In genomic region chr9:101919324-101919723, GRCm38 (mm10) we compare ENCODE assay signal across 28 mouse cellular contexts. TPM values are rescaled to one million over a fixed set of nuclear protein-coding genes. Genes with fewer than 3 reads are reported as not detected.
A peak's percentile ranks its signal among the peaks of the same experiment; 100 is the strongest.
DNase-seq lines count a peak whose midpoint lies in the region; ATAC-seq lines count a peak whose summit lies in the region.
"Had no signal": no experiment of that assay in that cellular context is flagged by ENCODE, and none has a peak within 500 bp of the region (broad histone marks: within the 10 kb centered on the region; RNA-seq: fewer than 3 reads in every experiment).

No protein-coding gene starts in this region.

- ATAC-seq in intestine, embryonic 14.5 days (replicated peaks; ENCODE audit: low FRiP score, low TSS enrichment, low read depth): no peak
- no peak for ATAC-seq in intestine, embryonic 15.5 days
- no peak for ATAC-seq in midbrain, embryonic 11.5 days (ENCODE audit: low FRiP score)
- no peak for ATAC-seq in midbrain, embryonic 16.5 days
- ATAC-seq: activated CD4-positive, CD25-positive, alpha-beta regulatory T cell, adult 4 months; CD4-positive, CD25-positive, alpha-beta regulatory T cell, adult 4 months; Patski had no signal

- H3K4me3 ChIP-seq in heart, embryonic 10.5 days: no peak overlapping the region
- no peak overlapping the region for H3K4me3 ChIP-seq in intestine, embryonic 14.5 days (ENCODE audit: low read depth, low read length)
- H3K4me3 ChIP-seq in intestine, embryonic 15.5 days (replicated peaks): no peak overlapping the region
- H3K4me3 ChIP-seq in midbrain, embryonic 11.5 days (ENCODE audit: low read depth, low read length): no peak overlapping the region
- no peak overlapping the region for H3K4me3 ChIP-seq in midbrain, embryonic 16.5 days (ENCODE audit: low read depth, low read length)

- intact Hi-C loops in heart, postnatal 10 days (cut with DNase I): no loop called here
- intact Hi-C loops in heart, postnatal 14 days (cut with DNase I): no loop called here

- H3K27me3 ChIP-seq in heart, embryonic 10.5 days (ENCODE audit: insufficient read depth, poor library complexity, severe bottlenecking): no peaks in the 10 kb centered on the region; the same call in 1 of the 2 replicates
- H3K27me3 ChIP-seq in intestine, embryonic 14.5 days (replicated peaks; ENCODE audit: control insufficient read depth, insufficient read depth, low read length): no peaks in the 10 kb centered on the region
- no peaks in the 10 kb centered on the region for H3K27me3 ChIP-seq in intestine, embryonic 15.5 days (replicated peaks)
- no peaks in the 10 kb centered on the region for H3K27me3 ChIP-seq in midbrain, embryonic 11.5 days (ENCODE audit: control insufficient read depth, insufficient read depth, low read length)
- H3K27me3 ChIP-seq in midbrain, embryonic 16.5 days (ENCODE audit: control insufficient read depth, insufficient read depth, low read depth, low read length): no peaks in the 10 kb centered on the region
- H3K27me3 ChIP-seq: CH12.LX, Patski had no signal

- H3K4me1 ChIP-seq in heart, embryonic 10.5 days: no peaks in the 10 kb centered on the region
- no peaks in the 10 kb centered on the region for H3K4me1 ChIP-seq in intestine, embryonic 14.5 days (replicated peaks; ENCODE audit: control insufficient read depth, insufficient read depth, low read length)
- H3K4me1 ChIP-seq in intestine, embryonic 15.5 days (replicated peaks): no peaks in the 10 kb centered on the region
- H3K4me1 ChIP-seq in midbrain, embryonic 11.5 days (ENCODE audit: control insufficient read depth, insufficient read depth, low read length): no peaks in the 10 kb centered on the region
- H3K4me1 ChIP-seq in midbrain, embryonic 16.5 days (ENCODE audit: control insufficient read depth, insufficient read depth, low read length): no peaks in the 10 kb centered on the region

- no peaks in the 10 kb centered on the region for H3K9me3 ChIP-seq in heart, embryonic 10.5 days
- no peaks in the 10 kb centered on the region for H3K9me3 ChIP-seq in intestine, embryonic 14.5 days (ENCODE audit: control insufficient read depth, low read length)
- no peaks in the 10 kb centered on the region for H3K9me3 ChIP-seq in intestine, embryonic 15.5 days
- no peaks in the 10 kb centered on the region for H3K9me3 ChIP-seq in midbrain, embryonic 11.5 days (ENCODE audit: control insufficient read depth, low read length)
- H3K9me3 ChIP-seq in midbrain, embryonic 16.5 days (replicated peaks; ENCODE audit: control insufficient read depth, low read length, poor library complexity, severe bottlenecking): no peaks in the 10 kb centered on the region

- H3K4me2 ChIP-seq in intestine, embryonic 14.5 days (ENCODE audit: low read length): no peak overlapping the region
- H3K4me2 ChIP-seq in intestine, embryonic 15.5 days (replicated peaks): no peak overlapping the region
- H3K4me2 ChIP-seq in midbrain, embryonic 11.5 days: no peak overlapping the region
- no peak overlapping the region for H3K4me2 ChIP-seq in midbrain, embryonic 16.5 days (ENCODE audit: low read length)

- H3K36me3 ChIP-seq in heart, embryonic 10.5 days: no peaks in the 10 kb centered on the region
- no peaks in the 10 kb centered on the region for H3K36me3 ChIP-seq in intestine, embryonic 14.5 days (ENCODE audit: control insufficient read depth, insufficient read depth, low read length)
- H3K36me3 ChIP-seq in intestine, embryonic 15.5 days: no peaks in the 10 kb centered on the region
- H3K36me3 ChIP-seq in midbrain, embryonic 11.5 days (ENCODE audit: control insufficient read depth, insufficient read depth, low read length): no peaks in the 10 kb centered on the region
- peaks cover 4% of the 10 kb centered on the region for H3K36me3 ChIP-seq in midbrain, embryonic 16.5 days (ENCODE audit: control insufficient read depth, insufficient read depth, low read length)
- H3K36me3 ChIP-seq: G1E had no signal

- H3K27ac ChIP-seq in heart, embryonic 10.5 days: no peak overlapping the region
- H3K27ac ChIP-seq in intestine, embryonic 14.5 days (ENCODE audit: low read depth): no peak overlapping the region
- no peak overlapping the region for H3K27ac ChIP-seq in intestine, embryonic 15.5 days
- H3K27ac ChIP-seq in midbrain, embryonic 11.5 days (ENCODE audit: low read depth, low read length): no peak overlapping the region
- H3K27ac ChIP-seq in midbrain, embryonic 16.5 days (ENCODE audit: low read length): no peak overlapping the region; the same call in 1 of the 2 replicates

- H3K9ac ChIP-seq in intestine, embryonic 14.5 days (ENCODE audit: low read length): no peak overlapping the region
- no peak overlapping the region for H3K9ac ChIP-seq in intestine, embryonic 15.5 days
- H3K9ac ChIP-seq in midbrain, embryonic 11.5 days (ENCODE audit: low read length): no peak overlapping the region
- no peak overlapping the region for H3K9ac ChIP-seq in midbrain, embryonic 16.5 days (ENCODE audit: low read depth, low read length)

- DNase-seq in heart, adult 11 months: peak; percentile 66
- no peak for DNase-seq in heart, postnatal 10 days
- peak; percentile 63 for DNase-seq in heart, embryonic 10.5 days (ENCODE audit: low spot score)
- DNase-seq in heart, postnatal 14 days: no peak
- DNase-seq in intestine, embryonic 14.5 days (ENCODE audit: low spot score): peak; percentile 41
- peak; percentile 35 for DNase-seq in midbrain, embryonic 11.5 days (ENCODE audit: low spot score, missing footprints)
- DNase-seq: adrenal gland, adult 2 months; adrenal gland, adult 8-10 months; adrenal gland, postnatal 10 days; adrenal gland, postnatal 14 days; adrenal gland, postnatal 25 days; adrenal gland, postnatal 36 days; B cell, adult 2 months; cerebellum, adult 11 months; cerebellum, adult 11-12 months had no signal

- WGBS in heart, embryonic 10.5 days: 79% methylated on average over 5 of the region's 5 CpGs
- WGBS in intestine, embryonic 14.5 days: 84% methylated on average over 5 of the region's 5 CpGs
- 80% methylated on average over 5 of the region's 5 CpGs for WGBS in intestine, embryonic 15.5 days
- 84% methylated on average over 5 of the region's 5 CpGs for WGBS in midbrain, embryonic 11.5 days
- WGBS in midbrain, embryonic 16.5 days: 76% methylated on average over 5 of the region's 5 CpGs

RNA-seq across cellular contexts. Expression of gene 9630041A04Rik, which starts 57.7 kb away (rescaled TPM):
- total RNA-seq in heart, postnatal 10 days (2021): not detected
- polyA plus RNA-seq in heart, embryonic 10.5 days (2016; fragmentation: Nextera tagmentation; extraction: Ambion mirVana): not detected in 2 replicates
- total RNA-seq in heart, postnatal 14 days (2021): not detected
- polyA plus RNA-seq in intestine, embryonic 14.5 days (2014; fragmentation: Nextera tagmentation; extraction: Ambion mirVana): 0.15 and 0.30 TPM in 2 replicates
- polyA plus RNA-seq in intestine, embryonic 15.5 days (2015; fragmentation: Nextera tagmentation; extraction: Ambion mirVana): 0.15 TPM in 2 replicates
- 0.18 TPM in 1 of 2 replicates, not detected in the other for polyA plus RNA-seq in midbrain, embryonic 11.5 days (2014; fragmentation: Nextera tagmentation; extraction: Ambion mirVana)
- polyA plus RNA-seq in midbrain, embryonic 16.5 days (2015; fragmentation: Nextera tagmentation; extraction: Ambion mirVana): 0.64 and 0.85 TPM in 2 replicates
- total RNA-seq: adrenal gland, adult 18-20 months; adrenal gland, adult 2 months; adrenal gland, adult 8-10 months; adrenal gland, postnatal 10 days; adrenal gland, postnatal 14 days; adrenal gland, postnatal 25 days; adrenal gland, postnatal 36 days; adrenal gland, postnatal 4 days; CH12.LX; ES-E14; G1E; MEL had no signal
- polyA plus RNA-seq: activated CD4-positive, CD25-positive, alpha-beta regulatory T cell, adult 4 months; adrenal gland, adult 2 months; brain, embryonic 14.5 days; C2C12; CD4-positive, CD25-positive, alpha-beta regulatory T cell, adult 4 months; G1E; Patski had no signal

Comparison
In these comparisons a context has a peak if more than half of its experiments do, and no peak if none do; other contexts are left out.
1. DNase-seq: peak in heart, adult 11 months (single experiment), heart, embryonic 10.5 days (single experiment), intestine, embryonic 14.5 days (single experiment) and midbrain, embryonic 11.5 days (single experiment); none in heart, postnatal 10 days (0 of 2) and heart, postnatal 14 days (0 of 2).